Mouse (Mus musculus) natural killer cell, adult 2 months (primary cell): Measurements from ENCODE around the gene Gm20388.

ENCODE experiments used
- DNase-seq, 2 experiments: peaks; one replicate each; pipeline ENCODE4 v3.0.0; 2022; ENCODE audit warnings: low spot score in 2 of 2

Gene Gm20388

DNA sequence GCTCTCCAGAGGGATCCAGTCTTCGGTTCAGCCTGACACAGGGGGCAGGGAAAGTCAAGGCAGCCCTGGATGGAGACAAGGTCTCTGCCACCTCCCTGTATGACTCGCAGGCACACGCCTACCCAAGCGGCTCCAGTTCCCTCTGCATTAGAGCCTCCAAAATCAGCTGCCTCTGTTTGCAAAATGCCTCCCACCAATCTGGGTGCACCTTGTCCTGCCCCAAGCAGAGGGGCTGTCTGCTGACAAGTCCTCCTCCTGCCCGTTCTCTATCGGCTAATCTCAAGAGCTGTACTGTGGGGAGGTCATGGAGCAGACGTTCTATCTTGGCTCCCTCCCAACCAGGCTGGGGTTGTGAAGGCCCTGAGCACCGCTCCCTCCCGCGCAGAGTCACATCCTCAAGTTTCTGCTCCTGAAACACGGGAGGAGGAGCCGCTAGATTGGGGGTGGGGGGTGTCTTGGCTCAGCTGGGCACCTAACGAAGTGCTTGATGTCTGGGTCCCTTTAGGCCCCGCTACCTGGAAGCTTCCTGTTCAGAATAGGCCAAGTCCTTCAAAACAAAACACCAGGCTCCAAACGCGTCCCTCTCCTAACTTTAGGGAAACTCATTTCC is 2564.4 kb downstream of the Gm20388 start:
- DNase-seq: no peak

DNA sequence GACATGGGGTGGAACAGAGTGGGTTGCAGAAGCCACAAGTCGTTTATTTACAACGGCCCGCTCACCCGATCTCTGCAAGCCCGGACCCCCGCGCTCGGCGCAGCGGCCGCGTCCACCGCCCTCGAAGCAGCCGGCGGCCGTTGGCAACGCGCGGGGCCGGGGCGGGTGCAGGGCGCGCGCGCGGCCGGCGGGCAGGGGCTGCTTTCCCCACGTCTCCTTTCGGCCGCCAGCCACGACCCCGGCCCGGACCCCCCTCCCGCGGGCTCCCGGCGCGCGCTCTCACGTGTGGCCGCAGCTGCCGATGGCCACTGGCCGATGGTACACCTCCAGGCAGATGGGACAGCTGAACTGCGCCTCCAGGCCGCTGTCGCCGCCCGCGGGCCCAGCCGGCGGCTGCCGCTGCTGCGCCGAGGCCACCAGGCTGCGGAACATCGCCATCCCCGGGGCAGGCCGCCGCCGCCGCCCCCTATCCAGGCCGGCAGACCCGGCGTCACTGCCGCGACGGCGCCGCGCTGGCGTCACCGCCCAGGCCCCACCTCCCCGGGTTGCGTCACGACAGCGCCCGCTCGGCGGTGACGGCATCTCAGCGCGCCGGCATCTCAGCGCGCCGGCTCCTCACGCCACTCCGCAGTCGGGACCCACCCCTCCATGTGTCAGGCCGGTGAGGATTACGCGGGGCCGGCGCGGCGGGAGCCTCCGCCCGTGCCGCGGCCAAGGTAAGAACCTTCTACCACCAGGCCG is 2565.1 kb downstream of the Gm20388 start, which contains the start of the genes Rnf166 and Ctu2:
Rnf166 (minus strand) TSS at position 485 of the 741 bp plus-strand sequence.
Ctu2 (plus strand) TSS at position 564 of the 741 bp plus-strand sequence.
- peak; percentile 86 to 91 for DNase-seq

DNA sequence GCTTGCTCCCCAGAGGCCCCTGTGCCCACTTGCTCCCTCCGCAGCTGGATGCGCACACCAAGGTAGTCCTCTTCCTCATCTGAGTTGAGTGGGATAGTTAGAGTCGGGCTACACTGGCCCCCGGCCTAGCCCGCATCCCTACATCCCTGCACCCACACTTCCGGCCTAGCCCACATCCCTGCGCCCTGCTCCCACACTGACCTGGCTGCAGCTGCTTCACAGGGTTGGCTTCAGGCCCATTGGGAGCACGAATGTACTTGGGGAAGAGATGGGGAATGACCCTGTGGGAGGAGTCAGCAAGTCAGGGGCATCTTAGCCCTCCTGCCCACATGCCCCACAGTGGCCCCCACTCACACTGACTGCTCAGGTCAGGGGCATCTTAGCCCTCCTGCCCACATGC is 2571.8 kb downstream of the Gm20388 start:
- no peak for DNase-seq

DNA sequence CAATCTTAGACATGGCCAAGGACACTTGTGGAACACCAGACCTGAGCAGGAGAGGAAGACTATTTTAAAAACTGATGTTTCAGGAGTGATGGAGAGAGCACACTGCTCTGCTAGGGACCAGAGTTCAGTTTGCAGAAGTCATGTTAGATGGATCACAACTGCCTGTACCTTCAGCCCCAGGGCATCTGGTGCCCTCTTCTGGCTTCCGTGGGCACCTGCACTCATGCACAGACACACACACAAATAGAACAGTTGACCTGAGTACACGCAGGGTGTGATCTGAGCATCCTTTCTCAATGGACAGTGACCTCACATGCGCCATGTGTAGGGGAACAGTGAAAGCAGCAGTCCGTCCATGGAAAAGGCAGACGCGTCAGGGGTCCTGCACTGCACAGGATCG is 2573.2 kb downstream of the Gm20388 start:
- no peak for DNase-seq

DNA sequence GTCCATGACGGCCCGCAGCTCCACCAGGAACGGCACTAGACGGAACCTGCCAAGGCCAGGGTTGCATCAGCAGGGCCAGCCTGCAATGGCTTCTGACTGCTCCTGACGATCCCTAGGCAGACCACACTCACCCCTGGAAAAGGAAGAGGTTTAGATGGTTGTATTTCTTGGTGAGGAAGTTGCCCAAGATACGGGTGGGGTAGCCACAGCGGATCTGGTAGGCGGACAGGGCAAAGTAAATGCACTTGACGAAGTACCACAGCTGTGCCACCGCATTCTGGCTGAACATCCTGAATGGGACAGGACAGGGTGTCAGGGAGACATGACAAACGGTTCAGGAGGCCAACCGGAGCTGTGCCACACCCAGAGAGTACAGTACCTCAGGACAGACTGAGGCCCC is 2574.2 kb downstream of the Gm20388 start:
- DNase-seq: no peak

DNA sequence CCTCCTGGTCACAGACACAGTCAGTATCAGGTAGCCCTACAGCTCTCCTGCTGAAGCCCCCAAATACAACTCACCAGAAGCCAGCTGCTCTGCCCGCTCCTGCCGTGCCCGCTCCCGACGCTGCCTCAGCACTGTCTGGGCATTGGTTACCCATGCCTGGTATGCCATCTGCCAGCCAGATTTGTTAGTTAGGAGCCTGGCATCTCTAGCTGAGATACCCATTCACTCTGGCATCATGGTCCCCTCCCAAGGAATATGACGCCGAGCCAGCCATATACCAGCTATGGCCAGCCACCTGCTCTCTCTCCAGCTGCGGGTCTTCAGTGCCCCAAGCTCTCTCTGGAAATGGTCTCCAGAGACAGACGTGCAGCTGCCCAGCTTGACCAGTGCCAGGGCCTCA is 2577.7 kb downstream of the Gm20388 start:
- no peak for DNase-seq

DNA sequence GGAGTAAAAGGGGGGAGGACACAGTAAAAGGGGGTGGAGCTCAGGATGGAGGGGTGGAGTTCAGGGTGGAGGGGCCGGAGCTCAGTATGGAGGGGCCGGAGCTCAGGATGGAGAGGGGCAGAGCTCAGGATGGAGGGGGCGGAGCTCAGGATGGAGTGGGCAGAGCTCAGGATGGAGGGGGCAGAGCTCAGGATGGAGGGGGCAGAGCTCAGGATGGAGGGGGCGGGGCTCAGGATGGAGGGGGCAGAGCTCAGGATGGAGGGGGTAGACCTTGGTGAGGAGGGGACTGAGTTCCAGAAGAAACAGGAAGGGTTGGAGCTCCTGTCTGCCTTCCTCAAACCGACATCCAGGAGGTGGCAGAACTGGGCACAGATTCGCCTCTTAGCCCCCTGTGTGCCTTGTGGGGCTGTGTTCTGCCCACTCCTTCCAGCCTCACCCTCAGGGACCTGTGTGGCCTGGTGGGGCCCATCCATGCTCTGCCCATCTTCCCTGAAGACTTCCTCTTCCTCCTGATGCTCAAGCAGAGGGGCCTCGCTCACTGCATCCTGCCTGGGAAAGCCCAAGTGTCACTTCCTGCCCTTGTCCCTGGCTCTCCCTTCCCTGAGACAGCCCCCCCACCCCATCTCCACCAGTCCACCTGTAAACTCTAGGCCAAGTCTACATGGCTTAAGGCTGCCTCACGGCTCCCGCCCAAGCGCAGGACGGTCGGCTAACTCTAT is 2586.5 kb downstream of the Gm20388 start:
- DNase-seq: no peak

DNA sequence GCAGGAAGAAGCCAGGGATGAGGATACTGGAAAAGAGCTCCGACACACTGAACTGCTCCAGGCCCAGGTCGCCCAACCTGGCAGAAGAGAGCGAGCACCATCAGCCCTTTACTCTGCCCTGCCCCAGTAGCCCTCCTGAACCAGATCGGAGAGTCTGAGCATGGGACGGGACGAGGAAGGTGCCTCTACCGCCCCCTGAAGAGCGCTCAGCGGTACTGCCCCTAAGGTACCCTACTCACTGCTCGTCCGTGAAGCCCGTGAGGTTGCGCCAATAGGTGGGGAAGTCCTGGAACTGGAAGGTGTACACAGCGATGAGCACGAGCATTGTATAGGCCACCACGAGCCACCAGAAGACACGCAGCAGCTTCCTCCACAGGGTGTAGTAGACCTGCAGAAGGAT is 2587.3 kb downstream of the Gm20388 start:
- no peak for DNase-seq

DNA sequence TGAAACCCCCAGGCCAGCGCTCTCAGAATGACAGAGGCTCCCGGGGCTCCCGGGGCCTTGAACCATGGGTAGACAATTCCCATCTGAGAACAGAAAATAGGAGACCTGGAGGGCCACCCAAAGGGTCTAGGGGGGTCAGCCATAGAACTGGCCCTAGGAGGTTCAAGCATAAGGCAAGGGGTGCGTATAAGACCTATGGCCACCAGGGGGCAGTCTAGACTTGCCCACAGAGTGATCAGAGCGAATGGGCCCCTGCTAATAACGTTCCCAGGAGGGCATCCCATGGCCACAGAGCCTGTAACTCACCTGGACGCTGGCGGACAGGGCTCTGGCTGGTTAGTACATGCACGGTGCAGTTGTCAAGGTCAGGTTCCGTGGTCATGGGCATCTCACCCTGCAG is 2590.2 kb downstream of the Gm20388 start:
- DNase-seq: peak; percentile 66 to 81

DNA sequence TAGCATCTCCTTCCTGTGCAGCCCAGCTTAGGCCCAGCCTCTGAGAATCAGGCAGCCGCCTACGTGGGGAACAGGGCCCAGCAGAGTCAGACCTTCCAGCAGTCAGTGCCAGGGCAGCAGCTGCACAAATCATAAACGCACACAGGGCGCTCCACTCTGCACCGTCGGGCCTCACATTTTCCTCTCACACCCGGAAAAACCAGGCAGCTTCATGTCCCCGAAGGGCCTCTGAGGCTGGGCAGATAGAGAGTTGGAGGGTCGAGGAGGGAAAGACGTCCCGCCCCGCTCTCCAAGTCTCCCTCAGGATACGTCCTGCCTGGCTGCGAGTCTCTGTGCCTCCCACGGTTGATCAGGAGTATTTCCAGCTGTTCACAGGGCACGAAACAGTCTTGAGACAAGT is 2600.9 kb downstream of the Gm20388 start:
- DNase-seq: no peak

DNA sequence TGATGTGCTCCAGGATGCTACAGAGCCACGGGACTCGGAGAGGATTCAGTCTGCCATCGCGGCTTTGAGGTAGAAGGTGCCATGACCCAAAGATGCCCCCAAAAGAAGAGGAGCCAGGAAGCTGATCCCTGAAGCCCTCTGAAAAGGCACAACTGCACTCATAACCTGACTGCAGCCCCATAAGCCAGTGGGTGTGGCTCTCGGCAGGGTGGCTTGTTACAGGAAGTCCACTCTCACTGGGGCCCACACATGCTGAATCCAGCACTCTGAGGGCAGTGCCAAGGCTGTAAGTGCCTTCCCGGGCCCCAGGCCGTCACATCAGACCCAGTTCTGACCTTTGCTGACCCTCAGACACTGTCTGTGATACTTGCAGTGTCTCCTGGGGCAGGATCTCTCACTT is 2601.8 kb downstream of the Gm20388 start:
- DNase-seq: no peak

DNA sequence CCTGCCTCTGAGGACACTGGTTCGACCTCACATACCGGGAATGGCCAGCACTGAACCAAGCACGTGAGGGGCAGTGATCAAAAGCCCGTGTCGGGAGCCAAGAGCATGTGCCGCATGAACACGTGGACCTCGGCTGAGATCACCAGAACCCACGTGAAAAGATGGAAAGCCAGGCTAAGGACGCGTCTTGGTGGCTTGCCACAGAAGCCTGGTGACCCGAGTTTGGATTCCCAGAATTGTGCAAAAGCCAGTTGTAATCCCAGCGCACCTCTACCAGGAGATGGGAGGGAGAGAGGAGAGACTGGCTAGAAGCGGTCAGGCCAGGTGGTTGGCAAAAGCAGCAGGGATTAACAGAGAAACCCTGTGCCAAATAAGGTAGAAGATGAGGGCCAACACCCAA is 2605.1 kb downstream of the Gm20388 start:
- no peak for DNase-seq

DNA sequence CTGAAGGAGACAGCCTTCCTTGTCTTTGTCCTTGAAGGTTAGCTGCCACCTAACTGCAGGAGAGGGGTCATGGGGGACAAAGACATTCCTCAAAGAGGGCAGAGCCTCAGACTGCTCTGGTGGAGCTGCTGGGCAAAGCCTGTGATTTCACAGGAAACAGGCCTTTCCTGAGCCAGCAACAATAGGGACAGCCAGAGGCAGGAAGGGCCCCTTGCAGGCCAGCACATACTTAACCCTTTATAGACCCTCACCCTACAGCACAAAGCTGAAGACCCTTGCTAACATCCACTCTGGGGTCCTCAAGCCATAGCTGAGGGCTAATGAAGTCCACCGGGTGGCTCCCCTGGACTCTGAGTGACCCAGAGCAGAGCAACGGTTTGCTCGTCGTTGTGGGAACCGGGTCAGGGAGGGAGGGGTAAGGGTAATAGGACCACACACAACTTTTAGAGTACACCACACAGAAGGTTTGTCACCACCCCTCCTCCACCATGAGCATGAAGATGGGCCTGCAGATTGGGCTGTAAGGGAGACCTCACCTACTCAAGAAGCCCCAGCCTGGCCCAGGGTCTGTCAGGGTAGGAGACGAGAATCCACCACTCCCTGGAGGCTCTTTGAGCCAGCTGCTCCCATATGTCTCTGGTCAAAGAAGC is 2607.0 kb downstream of the Gm20388 start:
- DNase-seq: no peak

DNA sequence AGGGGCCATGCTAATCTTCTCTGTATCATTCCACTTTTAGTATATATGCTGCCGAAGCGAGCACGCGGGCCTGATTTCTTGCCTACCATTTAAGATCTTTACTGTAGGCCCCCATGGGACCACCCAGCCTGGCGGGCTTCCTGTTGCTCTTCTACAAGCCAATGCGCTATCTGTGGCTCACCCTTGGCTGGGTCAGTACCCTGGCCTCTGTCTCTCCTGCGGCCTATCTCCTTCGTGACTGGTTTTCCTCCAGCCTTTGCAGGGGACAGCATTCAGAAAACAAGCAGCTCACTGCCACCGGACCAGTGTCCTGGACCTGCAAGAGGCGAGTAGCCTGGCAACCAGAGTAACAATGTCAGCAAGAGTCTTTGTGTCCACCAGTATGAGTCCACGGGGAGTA is 2610.0 kb downstream of the Gm20388 start:
- no peak for DNase-seq

DNA sequence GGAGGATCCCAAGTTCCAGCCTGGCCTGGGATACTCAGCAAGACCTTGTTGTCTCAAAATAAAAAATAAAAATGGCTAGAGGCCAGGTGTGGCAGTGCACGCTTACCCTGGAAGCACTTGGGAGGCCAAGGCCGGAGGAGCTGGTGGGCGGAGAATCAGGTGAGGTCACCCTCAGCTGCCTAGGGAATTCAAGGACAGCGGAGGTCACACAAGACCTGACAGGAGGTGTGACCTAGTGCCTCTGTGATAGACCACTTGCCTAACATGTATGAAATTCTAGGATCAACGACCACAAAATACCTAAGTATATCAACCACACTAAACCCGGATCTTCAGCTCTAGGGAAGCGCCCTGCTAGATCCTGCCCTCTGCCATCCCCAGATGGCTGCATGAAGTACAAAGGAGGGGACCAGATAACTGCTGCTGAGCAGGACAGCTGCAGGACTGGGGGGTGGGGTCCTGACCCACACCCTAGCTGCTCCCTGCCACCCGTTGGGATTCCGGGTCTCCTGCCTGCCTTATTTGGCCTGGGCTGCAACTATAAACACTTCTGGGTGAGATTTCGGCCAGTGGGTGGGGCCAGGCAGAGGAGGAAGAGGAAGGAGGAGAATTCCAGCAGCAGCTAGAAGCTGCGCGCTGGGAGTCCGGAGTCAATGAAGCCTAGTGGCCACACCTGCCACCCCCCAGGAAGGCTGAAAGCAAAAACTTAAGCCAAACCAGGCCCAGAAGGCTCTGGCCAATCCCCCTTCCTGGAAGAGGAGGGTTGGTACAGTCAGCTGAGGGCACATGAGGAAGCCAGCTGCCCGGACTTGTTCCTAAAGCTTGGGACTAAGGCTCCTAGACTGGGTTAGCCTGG is 2612.4 kb downstream of the Gm20388 start:
- no peak for DNase-seq

DNA sequence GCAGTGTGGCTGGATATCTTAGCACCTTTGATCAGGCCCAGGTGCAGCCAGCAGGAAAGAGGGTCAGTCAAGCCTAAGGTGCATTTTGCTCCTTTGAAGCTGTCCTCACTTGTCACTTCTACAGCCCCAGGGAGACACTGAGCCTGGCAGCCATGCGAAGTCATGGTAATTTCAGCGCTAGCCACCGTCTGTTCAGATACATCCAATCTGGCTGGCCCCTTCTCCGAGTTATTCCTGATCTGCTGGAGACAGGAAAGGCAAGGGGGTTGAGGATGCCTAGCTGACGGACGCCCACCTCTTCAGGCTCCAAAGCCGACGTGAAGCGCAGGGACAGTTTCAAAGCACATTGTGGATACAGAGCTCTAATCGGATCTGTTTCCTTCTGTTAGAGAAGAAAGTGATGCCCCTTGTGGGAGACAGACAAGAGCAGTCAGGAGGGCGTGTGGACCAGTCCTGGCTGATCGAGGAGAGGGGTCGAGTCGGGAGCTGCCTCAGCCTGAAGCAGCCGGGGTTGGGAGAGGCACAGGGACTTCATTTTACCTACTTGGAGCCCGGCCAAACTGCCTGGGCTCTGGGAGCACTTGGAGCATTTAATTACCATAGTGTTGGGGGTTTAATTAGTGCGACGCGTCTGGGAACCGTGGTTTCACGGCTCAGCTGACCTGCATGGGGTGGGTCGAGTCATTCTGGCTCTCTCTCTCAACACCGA is 2613.2 kb downstream of the Gm20388 start:
- no peak for DNase-seq

DNA sequence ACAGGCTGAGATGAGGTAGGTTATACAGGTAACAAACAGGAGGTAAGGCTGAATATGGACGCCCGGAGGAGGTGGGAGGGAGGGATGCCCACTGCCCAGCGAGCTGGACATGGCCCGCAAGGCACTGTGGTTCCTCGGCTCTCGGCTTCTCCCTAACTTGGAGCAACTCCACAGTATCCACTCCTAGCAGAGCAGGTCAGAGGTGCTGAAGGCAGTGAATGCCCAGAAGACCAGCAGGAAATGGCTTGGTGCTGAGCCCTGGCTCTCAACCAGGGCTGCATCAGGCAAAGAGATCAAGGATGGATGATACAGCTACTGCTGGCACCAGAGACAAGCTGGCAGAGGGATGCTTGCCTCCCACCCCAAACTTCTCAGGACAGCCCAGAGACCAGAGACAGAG is 2613.9 kb downstream of the Gm20388 start:
- DNase-seq: no peak

DNA sequence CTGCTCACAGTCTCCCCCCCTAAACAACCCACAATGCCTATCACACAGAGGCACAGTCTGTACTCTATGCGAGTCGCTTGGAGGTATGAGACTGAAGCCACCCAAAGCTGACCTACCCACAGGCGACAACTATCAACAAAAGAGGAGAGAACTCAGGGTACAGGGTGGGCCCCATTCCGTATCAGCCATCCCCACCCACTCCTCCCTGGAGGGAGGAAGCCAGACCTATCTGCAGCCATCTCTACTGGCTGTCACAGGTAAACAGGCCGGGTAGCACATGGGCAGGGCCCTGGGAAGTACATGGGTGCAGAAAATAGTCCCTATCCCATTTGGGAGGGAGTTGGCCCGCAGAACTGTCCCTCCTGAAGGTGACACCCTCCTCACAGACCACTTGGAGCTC is 2614.4 kb downstream of the Gm20388 start:
- no peak for DNase-seq

DNA sequence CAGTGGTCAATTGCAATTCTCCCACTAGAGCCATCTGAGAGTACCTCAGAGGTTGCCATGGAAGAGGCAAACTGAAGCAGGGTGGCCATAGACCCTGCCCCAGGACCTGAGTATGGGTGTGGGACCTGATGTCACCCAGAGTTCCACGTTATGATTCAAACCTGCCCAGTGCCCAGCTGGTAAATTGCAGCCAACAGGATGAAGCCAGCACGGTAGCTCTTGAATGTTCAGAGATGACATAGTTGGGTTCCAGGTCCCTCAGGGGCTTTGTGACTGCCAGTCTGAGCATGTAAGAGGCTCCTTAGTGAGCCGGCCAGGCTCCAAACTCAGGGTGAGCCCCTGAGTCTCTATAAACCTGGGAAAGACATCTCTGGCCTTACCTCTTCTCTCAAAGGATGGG is 2615.4 kb downstream of the Gm20388 start:
- DNase-seq: no peak

DNA sequence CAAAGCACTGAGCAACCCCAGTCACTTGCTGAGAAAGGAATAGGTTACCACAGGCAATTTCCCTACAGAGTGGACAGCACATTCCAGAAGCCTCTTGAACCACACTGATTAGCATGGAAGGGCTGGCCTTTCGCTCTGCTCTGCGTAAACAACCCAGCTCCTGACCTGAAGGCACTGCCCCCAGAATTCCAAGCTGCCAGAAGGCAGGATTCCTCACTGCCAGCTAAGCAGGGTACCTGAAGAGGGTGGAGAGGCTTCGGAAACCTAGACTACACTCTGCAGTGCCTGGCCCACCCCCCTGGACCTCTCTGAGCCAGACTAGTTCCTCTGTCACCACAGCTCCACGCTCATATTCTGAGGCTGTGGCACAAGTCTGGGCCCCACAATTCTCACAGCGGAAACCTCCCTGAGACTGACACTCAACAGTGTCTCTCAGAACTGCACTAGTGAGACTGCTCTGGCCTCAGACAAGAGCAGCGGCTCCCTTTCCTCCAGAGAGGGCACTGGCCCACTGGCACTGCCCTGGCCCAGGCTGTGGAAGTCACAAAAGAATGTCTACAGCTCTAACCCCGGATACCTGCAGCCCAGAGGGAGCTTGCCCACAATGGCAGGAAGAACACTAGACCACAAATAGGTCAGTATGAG is 2616.0 kb downstream of the Gm20388 start:
- no peak for DNase-seq
